Mouse (Mus musculus) gastrocnemius, postnatal 4 days (tissue): ENCODE results near the gene Slc15a4. TPM values are rescaled to one million over a fixed set of nuclear protein-coding genes. Genes with fewer than 3 reads are reported as not detected.

Experiments
- DNase-seq, 2 experiments: peaks; one replicate each; pipeline ENCODE4 v3.0.0; 2021 to 2022; ENCODE audit warnings: low spot score in 2 of 2, mixed read lengths in 2 of 2
- total RNA-seq, 2 experiments: library from RNA; stranded (reverse); gene quantifications; 2 replicates each; pipeline ENCODE4 v1.2.3; 2021

Gene Slc15a4
- total RNA-seq, 2 experiments from 2014 or later: 14.3 to 20.1 TPM

DNA sequence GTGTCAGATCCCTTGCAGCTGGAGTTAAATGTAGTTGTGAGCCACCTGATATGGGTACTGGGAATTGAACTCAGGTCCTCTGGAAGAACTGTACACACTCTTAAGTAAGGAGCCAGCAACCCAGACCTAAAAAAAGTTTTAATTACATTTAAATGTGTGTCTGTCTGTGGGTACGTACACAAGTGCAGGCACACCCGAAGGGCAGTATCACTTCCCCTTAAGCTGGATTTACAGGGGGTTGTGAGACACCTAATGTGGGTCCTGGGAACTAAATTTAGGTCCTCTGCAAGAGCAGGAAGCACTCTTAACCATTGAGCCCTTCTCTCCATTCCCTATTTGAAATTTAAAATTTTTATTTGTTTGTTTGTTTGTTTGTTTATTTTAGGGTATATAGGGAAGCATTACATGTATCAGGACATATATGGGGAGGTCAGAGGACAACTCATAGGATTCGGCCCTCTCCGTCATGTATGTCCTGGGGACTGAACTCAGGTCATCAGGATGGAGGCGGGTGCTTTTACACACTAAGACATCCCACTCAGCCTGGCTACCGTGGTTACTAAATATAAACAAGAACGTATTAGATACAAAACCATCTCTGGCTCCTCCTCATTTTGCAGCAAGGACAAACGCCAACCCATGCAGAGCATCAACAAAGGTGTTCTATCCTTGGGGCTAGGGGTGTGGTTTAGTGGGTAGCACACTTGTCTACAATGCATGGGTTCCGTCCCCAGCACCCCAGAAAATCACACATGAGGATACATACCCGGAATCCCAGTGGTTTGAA lies 8.1 kb downstream of the Slc15a4 start:
- no peak for DNase-seq

DNA sequence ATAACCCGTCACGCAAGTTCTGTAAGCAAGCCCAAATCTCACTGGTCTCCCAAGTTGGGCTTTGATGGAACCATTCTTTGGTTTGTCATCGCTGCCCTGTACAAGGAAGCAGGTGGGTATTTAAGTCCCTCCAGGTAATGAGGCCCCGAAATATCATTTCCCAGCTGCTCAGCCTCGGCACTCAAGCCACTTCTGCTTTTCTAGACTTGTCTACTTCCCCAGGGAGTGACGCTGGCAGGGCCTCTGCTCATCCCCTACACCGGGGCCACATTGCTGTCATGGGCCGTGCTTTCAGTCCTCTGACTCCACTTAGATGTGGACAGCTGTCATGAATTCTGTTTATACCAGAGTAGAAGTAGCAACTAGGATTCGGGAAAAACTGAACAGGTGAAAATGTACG lies 11.6 kb downstream of the Slc15a4 start:
- no peak for DNase-seq

DNA sequence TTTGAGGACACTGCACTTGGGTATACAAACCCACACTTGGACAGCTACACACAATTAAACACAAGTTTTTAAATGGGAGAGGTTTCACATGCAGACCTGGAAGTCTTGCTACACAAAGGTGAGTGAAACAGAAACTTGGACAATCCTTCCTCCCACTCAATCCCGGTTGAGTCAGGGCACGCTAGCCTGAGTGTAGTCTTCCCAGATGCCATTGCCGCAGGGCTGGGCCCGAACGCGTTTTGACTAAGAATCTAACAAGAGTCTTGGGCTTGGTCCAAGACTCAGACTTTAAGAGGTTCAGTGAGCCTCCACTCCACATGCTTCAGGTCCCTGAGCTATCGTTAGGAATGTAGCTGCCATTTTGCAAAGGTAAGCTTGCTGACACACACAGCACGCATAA lies 12.3 kb downstream of the Slc15a4 start:
- no peak for DNase-seq

DNA sequence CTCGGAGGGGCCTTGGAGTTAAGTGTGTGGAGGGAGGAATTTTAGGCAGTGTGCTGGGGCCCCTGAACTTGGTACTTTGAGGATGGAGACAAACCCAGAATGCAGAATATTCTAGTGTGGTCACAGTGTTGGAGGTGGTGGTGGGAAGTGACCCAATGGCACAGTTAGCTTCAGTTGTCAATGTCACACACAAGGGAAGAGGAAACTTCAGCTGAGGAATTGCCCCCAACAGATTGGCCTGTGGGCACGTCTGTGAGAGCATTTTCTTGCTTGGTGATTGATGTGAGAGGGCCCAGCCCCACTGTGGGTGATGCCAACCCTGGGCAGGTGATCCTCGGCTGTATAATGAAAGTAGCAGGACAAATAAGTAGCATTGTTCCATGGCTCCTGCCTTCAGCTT lies 13.9 kb downstream of the Slc15a4 start:
- no peak for DNase-seq

DNA sequence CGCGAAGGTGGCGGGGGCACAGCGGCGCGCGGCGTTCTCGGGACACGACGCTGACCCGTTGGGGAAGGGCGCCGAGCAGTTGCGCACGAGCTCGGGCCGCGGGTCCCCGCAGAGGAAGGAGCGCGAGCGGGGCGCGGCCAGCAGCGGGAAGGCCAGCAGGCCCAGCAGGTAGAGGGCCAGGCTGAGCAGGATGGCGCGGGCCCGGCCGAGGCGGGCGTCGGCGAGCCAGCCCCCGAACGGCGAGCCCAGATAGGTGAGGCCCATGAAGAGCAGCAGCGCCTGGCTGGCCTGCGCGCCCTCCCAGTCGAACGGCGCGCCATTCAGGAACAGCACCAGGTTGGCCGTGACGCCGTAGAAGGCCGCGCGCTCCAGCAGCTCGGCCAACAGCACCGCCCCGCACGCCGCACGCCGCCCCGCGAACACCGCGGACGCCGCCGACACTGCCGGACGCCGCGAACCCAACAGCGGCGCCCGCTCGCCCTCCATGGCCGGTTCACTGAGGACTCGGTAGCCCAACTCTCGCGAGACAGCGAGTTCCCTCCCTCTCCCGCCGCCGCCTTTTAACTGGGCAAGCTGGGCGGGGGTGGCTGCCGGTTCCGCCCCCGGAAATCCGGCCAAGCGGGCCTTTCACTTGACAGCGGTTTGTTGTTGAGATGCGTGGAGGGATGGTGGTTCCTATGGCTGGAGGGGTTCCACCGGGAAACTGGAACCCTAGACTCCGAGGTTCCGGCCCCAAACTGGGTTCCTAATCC lies 15.6 kb downstream of the Slc15a4 start:
- peak; percentile 97 to 99 for DNase-seq

DNA sequence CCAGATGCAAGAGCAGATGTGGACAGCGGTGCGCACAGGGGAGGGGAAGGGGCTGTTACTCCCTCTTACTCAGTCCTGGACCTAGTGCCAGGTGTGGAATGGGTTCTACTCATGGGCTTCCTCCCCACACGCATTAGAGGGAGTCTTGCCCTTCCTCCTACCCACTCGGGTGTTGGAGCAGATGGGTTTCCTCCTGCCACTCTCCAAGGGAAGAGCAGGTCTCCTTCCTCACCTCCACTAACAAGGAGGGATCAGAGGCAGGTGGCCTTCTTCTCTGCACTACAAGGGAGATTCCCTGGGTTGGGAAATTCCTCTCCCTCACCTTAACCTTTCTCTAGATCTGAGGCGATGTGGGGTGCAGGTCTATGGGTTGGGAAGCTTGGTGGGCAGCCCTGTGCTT lies 16.5 kb downstream of the Slc15a4 start:
- no peak for DNase-seq

DNA sequence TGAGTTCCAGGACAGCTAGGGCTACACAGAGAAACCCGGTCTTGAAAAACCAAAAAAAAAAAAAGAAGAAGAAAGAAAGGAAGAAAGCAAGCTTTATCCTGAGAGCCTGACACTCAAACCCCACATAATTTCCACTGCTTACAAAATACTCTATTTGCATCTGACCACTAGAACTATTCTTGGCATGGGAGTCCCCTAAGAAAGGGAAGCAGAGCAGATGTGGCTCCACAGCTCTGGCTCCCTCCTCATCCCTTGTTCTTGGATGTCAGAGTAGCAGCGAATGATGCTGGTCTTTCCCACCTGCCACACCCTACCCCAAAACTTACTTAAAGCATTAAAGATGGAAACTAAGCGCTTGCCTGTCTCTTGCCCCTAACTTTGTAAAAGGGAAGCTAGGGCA lies 17.2 kb downstream of the Slc15a4 start:
- no peak for DNase-seq

DNA sequence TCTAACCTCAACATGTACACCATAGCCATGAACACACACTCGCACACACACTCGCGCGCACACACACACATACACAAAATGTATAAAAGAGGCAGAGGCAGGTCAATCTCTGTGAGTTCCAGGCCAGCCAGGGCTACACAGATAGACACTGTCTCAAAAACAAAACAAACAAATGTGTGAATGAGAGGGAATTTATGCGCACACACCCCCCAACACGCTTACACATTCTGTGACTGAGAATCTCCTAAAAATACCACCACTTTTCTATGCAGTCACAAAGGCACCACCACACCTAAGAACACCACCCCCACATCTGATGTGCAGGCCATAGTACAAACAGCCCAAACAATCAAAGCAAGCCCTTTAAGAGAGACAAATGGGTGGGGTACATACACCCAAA lies 20.3 kb downstream of the Slc15a4 start:
- no peak for DNase-seq

DNA sequence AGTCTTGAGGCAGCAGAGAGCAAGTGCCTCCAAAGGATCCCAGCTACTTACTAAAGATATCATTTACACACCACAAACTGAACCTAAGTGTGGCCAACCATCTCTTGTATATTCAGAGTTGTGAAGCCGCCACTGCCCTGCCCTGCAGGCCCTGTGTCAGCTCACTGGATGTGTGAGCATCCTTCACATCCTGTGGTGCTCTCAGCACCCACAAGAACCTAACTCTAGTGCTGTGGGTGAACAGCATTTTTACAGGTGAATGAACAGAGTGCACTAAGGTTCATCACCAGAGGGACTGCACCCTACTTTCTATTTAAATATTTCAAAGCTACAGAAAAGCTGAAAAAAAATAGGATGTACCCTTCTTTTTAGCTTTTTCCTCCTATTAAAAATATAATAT lies 20.8 kb downstream of the Slc15a4 start:
- no peak for DNase-seq

DNA sequence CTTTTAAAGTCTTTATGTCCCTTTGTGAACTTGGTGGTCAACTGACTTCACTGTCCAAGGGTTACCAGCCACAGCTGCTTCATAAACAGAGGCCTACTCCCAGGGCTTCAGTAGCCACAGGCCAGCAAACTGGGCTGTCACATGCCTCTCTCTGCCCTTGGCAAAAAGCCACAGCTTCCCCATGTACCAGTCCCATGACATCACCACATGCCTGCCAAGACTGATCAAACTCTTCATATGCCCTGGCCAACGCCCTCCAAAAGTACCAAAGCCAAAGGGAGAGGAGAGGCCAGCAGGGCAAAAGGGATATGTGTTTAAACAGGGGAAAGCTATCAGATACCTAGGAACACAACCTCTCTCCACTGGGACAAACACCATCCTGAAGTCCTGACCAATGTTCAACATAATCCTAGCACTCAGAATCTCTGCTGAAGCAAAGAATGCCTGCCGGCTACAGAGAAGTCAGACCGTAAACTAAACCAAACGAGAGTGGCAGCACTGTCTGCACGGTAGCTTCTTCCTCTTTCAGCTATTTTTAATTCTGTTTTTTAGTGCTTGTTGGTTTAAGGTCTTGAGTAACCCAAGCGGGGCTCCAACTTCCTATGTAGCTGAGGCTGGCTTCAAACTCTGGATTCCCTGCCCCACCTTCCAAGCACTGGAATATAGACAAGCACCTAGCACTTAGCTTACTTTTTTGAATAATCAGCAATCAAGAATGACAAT lies 21.7 kb downstream of the Slc15a4 start:
- DNase-seq: peak in 1 of 2 experiments; percentile 34

DNA sequence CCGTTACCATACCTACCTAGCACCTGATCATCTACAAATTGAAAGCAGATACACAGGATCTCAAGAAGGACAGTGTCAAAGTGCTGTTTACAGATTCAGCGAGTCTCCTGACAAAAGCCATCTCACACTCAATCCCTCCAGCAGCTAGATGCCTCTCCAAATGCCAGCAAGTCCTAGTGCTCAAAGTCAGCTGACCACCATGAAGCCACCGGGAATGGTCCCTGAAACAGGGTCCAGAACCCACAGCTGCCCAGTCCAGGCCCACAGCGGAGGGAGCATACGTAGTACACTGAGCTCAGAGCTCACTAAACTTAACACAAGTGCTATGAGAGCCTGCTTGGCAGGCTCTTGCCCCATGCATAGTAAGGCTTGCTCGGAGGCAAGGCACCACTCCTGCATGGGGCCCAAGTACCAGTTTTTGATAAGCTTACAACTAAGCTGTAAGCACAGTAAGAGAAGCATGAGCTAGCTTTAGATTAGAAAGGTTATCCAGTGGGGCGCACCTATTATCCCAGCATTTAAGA lies 23.4 kb downstream of the Slc15a4 start:
- no peak for DNase-seq

DNA sequence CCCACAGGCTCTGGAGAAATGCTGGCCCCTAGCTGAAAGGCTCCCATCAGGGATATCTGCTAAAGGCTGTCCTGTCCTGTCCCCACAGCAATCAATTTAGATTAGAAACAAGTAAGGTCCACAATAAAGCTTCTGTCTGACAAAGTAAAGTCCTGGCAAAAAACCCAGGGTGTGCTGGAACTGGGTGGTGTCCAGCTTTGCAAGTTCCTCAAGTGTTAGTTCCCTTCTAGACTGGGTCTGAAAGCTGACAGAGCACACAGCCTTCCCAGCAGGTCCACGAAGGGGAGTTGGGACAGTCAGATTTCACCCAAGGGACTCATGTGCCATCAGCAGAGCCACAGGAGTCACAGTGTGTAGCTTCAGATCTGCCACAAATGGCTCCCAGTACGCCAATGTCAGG lies 25.2 kb downstream of the Slc15a4 start:
- DNase-seq: no peak

DNA sequence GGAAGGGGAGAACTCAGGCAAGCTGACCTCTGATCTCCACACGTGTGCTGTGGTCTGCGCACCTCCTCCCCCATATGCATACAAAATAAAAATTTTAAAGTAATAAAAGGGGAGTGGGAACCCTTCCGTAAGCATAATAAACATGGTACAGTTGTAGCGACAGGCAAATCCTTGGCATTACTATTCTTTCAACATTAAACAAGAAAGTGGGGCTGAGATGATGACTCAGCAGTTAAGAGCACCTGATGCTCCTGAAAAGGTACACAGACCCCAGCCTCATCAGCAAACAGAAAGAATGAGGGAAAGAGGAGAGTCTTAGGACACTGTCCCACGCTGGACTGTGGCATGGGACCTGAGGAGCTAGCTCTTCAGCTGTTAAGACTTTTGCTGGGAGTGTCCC lies 29.7 kb downstream of the Slc15a4 start:
- DNase-seq: no peak

DNA sequence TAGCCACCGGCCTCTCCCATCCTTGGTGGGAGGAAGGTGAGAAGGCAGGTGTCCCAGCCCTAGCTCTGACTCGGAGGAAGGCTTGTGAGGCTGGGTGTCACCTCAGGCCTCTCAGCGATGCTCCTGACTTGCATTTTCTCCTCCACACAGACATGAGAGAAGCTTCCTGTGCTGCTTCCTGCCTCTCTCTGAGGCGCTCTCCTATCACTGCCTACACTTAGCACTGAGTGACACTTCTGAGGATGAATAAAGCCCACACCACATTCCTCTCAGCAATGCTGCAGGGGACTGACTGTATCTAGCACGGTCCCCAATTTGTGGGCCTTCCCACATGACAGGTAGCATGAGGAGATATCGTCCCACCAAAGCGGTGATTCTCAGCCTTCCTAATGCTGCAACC lies 35.8 kb downstream of the Slc15a4 start:
- DNase-seq: no peak

DNA sequence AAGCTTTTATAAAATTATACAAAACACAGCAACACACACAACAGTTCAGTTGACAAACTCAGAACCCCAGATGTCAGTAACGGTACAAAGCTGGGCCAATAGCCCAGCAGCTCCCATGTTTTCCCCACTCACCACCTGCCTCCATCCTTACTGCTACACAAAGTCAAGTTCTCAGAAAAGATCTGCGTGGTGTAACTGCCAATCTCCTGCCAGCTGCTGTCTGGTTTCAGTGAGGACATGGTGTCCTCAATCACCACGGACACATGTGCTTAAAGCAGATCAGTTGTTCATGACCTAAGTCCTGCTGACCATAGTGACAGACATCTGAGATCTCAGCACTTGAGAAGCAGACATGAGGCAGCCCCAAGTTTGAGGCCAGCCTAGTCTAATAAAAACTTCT lies 37.0 kb downstream of the Slc15a4 start:
- DNase-seq: no peak

DNA sequence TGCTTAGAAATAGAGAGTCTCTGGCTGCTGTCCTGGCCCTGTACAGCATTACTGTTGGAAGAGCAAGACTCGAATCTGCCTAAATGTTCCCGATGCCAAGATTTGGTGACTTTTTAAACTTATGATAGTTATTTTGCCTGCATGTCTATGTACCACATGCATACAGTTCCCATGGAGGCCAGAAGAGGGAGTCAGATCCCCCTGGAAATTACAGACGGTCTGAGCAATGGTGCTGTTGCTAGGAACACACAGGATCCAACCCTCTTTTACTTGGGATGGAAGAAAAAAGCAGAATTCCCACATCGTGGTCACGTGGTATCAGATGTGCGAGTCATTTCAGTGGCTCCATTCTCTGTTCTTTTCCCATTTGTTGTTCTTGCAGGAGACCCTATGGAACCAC lies 39.8 kb downstream of the Slc15a4 start:
- DNase-seq: no peak

DNA sequence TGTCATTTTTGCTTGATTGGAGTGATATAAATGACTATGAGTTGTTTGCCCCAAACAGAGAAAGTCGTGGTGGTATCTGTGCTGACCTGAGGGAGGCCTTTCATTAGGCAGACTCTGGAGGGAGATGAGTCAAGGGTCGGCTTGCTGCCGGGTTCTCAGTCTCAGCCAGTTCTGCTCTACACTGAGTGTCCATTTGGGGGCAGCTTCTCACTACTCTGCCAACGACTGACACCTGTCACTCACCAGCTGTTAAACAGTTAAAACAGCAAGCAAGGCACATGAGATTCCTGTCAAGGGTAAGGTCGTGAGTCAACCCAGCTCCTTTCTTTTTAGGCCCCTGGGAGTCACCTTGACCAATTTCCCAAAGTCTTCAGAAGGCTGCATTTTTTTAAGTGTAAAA lies 40.3 kb downstream of the Slc15a4 start:
- no peak for DNase-seq

DNA sequence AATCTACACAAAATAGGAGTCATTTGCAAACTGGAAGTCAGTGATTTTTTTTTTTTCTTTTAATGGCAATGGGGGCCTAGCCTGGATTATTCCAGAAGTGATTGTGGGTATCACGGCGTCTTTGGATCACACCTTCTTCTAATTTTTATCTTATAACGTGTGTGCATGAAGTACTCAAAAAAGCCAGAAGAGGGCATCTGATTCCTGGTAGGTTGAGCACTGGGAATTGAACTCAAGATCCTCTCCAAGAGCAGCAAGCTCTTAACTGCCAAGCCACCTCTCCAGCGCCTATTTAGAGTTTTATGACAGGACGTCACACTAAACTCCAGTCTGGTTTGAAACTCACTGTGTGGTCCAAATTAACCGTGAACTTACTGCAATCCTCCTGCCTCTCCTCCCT lies 44.8 kb downstream of the Slc15a4 start:
- no peak for DNase-seq

DNA sequence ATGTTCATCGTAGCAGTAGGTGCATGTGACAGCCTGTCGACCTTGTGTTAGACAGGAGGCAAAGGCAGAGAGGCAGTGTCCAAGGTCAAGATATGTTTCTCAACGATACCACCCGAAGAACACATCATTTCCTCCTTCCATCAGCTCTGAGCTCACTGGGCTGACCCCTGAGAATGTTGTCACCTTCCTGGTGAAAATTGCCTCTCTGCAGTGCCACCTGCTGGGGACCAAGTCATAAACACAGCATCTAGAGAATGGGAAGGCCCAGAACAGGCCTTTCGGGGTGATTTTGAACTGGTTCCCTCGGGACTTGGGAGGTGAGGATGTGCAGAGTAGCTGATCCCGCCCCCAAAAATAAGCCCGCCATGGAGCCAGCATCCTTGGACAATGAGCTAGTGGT lies 49.0 kb downstream of the Slc15a4 start:
- DNase-seq: no peak

DNA sequence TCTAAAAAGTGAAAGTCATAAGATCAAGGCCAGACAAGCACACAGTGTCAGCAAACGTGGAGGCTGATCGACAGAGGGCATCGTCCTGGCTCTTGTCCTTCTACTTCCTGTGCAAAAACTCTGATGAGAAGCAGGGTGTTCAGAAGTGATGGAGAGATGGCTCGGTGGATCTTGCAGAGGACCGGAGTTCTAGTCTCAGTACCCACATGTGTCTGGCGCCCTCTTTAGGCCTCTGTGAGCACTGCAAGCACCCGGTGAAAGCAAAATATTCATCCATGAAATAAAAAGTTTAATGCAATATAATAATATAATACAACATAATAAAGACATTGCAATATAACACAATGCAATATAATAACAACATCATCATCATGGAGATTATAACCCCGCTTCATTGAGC lies 55.3 kb downstream of the Slc15a4 start:
- DNase-seq: no peak

DNA sequence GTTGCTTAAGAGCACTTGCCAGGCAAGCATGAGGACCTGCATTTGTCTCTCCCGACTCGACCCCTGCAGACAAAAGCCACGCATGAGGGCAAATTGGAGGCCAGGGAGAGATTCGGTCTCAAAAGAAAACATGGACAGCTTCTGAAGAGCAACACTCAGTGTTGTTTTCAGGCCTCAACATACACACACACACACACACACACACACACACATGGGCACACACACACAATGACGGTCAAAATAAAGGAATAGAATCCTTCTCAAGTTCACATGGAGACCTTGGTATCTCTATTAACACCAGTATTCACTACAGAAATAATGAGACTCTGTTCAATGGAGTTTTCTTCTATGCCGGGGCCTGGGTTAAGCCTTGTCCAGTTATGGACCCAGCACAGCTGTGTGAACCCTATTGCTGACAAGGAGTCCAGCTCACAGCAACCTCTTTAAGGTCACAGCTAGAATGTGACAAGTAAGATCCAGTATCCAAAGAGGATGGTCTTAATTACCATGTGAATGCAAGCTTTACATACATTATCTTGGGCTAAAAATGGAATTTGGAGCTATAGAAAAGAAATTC lies 65.4 kb downstream of the Slc15a4 start:
- no peak for DNase-seq

DNA sequence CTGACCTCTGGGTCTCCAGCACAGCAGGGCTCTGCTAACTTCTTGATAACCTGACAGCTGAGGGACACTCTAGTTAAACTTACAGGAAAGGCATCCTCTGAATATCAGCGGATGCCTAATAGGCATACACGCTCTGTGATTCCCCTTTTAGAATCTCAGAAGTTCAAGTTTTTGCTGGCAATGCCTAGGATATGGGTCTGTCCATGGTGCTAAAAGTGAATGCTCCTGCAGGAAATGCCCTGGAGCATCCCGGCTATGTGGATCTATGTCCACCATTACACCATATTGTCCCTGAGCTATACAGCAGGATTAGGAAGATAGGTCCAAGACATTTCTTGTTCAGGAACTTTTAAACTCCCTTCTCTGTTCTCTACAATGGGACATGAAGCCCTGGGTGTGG lies 71.6 kb downstream of the Slc15a4 start:
- DNase-seq: no peak
